Mouse (Mus musculus) naive thymus-derived CD4-positive, alpha-beta T cell, adult 2 months (primary cell): ENCODE data around the gene Gm12789.
"Not testable (repeated sequence)": the region's sequence is repeated elsewhere in the genome, so short reads cannot be mapped to it uniquely, and the experiment has no call there.

ENCODE experiments used
- DNase-seq: peaks from one replicate; pipeline ENCODE4 v3.0.0-alpha.2; 2011; ENCODE audit warnings: low read depth

The Gm12789 gene

GRCm38 (mm10) chr4:101986326-101986725, at the start of gene Gm12789:
Gm12789 (plus strand) TSS chr4:101986626.
- not testable (repeated sequence) for DNase-seq

GRCm38 (mm10) chr4:101940107-101940506, 46.3 kb upstream of the Gm12789 start, which contains the start of gene Gm12794:
Gm12794 (plus strand) TSS chr4:101940407.
- not testable (repeated sequence) for DNase-seq

- DNase-seq = not testable (repeated sequence)
Measured at GRCm38 (mm10) chr4:101980949-101981348, 5.5 kb upstream of the Gm12789 start, which contains the start of gene Gm12790. Gm12790 (minus strand) TSS chr4:101981049.

DNA sequence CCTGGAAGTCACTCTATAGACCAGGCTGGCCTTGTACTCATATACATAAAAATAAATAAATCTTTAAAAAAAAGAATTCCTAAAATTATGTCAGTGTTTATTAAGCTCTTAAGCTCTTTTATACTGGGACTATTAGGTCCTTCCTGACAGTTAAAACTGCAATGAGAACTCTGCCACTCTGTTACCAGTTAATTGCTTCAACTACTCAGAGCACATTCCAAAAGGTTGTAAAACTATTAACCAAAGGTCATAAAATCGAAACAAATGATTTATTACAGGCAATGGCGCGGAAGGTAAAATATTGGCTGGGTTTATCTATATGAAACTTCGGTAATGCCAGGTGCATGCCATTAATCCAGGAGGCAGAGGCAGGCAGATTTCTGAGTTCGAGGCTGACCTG, 748 bp upstream of the Gm12789 start:
- no peak for DNase-seq

GRCm38 (mm10) chr4:101997426-101997825, 11.0 kb downstream of the Gm12789 start:
- DNase-seq = no peak

DNA sequence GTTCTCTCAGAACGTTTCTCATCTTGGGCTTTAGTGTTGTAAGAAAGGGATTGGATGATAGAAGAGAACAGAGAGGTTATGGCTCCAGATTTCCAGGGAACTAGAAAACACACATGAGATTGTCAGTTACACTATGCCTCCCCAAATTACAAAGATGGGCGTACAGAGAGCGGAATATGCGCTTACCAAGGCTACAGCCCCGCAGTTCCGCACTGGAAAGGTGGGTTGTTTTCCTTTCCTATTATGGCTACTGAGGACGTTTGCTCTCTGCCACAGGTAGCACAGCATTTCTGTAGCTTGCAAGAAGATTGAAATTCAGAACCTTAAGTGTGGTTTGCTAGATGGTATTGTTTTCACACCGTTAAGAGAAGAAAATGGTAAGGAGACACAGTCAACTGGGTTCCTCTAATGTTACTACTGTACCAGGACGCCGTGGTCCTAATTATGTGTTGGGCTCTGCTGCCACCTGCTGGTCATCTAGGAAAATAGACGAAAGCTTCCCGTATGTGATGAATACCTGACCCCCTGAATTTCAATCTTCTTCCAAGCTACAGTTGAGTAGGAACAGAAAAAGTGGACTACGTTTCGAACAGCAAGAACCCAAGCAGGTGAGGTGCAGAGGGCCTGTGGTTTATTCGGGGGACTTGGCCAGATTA, 12.0 kb downstream of the Gm12789 start:
- peak; percentile 58 for DNase-seq

DNA sequence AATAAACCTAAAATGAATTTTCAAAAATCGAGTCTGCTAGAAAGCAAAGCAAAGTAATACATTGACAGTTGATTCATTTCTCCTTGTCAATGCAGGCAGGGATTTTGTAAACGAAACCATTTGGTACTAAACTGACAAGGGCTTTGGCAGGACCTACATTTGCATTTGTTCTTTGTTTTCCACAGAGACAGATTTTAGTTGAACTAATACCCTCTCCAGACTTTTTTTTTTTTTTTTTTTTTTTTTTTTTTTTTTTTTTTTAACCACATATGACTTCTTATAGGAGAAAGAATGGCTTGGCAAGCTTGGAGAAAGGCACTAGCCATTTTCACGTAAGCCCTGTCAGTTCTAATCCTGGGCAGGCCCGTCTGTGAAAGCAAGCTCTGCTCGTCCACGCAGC, 40.2 kb downstream of the Gm12789 start:
- no peak for DNase-seq
